Mouse (Mus musculus): ENCODE results near the gene Nlgn1.
"Not testable (repeated sequence)": the region's sequence is repeated elsewhere in the genome, so short reads cannot be mapped to it uniquely, and the experiment has no call there.

GRCm38 (mm10) chr3:25524236-25524635, 808.0 kb downstream of the Nlgn1 start:
- not testable (repeated sequence) for TF ChIP-seq HCFC1 (IDR thresholded peaks at IDR 0.05; ENCODE audit: borderline replicate concordance, insufficient read depth, low read length); ZNF384 (IDR thresholded peaks at IDR 0.05; ENCODE audit: low read depth, low read length); ZC3H11A (IDR thresholded peaks at IDR 0.05; ENCODE audit: borderline replicate concordance, low read depth, low read length); MAFK (IDR thresholded peaks at IDR 0.05; ENCODE audit: insufficient read depth, low read depth, low read length); CHD2 (IDR thresholded peaks at IDR 0.05; ENCODE audit: low read depth, low read length)
